Comparison of ENCODE assay signal across 22 mouse cellular contexts in the genomic region with DNA sequence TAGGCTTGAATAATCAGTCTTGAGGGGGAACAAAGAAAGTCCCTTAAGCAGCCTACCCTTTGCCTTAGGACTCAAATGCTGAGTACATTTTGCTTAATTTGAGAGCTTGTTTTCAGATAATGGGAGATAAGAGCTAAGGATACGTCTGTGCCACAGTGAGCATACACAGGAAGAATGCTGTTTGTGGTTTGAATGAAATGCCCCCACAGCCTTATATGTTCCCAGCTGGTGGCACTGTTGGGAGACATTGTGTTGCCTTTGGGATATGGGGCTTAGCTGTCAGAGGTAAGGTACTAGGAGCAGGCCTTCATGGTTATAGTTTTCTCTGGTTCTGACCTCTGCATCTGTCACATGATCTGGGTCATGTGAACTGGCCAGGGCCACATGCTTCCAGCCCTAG.
DNase-seq lines count a peak whose midpoint lies in the region; ATAC-seq lines count a peak whose summit lies in the region.
"Had no signal": no experiment of that assay in that cellular context is flagged by ENCODE, and none has a peak within 500 bp of the region (broad histone marks: within the 10 kb centered on the region; RNA-seq: fewer than 3 reads in every experiment).

No protein-coding gene starts in this region.

- ATAC-seq in common myeloid progenitor, adult 5-6 weeks (replicated peaks; ENCODE audit: low read depth, poor library complexity, severe bottlenecking): peak; percentile 77
- ATAC-seq in megakaryocyte progenitor cell, adult 5-6 weeks (replicated peaks; ENCODE audit: poor library complexity): peak; percentile 31; the same call in 1 of the 2 replicates
- ATAC-seq: forebrain, embryonic 13.5 days; forebrain, embryonic 16.5 days; hindbrain, embryonic 16.5 days; intestine, postnatal 0 days had no signal

- DNase-seq in heart, adult 11 months: peak; percentile 55
- no peak for DNase-seq in heart, adult 9 months (ENCODE audit: low spot score in 2 of 2)
- DNase-seq in 416B (ENCODE audit: low read depth): peak; percentile 84
- no peak for DNase-seq in embryo, embryonic 11 days
- DNase-seq in lung, postnatal 25 days (ENCODE audit: low spot score): no peak
- DNase-seq: adrenal gland, adult 8-10 months; adrenal gland, postnatal 25 days; cerebellum, adult 11-12 months; cerebellum, adult 8-10 months; cerebellum, postnatal 10 days; cerebellum, postnatal 36 days; gastrocnemius, adult 2 months; gastrocnemius, postnatal 25 days; heart, postnatal 10 days; heart, postnatal 36 days; kidney, adult 2 months had no signal

Comparison
In these comparisons a context has a peak if more than half of its experiments do, and no peak if none do; other contexts are left out.
1. DNase-seq: peak in heart, adult 11 months (single experiment) and 416B (single experiment); none in heart, adult 9 months (0 of 2), embryo, embryonic 11 days (single experiment) and lung, postnatal 25 days (single experiment).